Mouse (Mus musculus) gonadal fat pad, adult 2 months (tissue): Measurements from ENCODE around the gene Brd9. TPM values are rescaled to one million over a fixed set of nuclear protein-coding genes. Genes with fewer than 3 reads are reported as not detected.
"Not testable (repeated sequence)": the region's sequence is repeated elsewhere in the genome, so short reads cannot be mapped to it uniquely, and the experiment has no call there.

Experiments
- DNase-seq: peaks from one replicate; pipeline ENCODE4 v3.0.0-alpha.2; 2012; ENCODE audit warnings: low read depth
- polyA plus RNA-seq: library from polyadenylated mRNA; depleted of rRNA; stranded (reverse); fragments of >200 nt; gene quantifications from 2 replicates; pipeline ENCODE4 v1.2.3, GENCODE M21; 2012; rRNA removed

Brd9 gene
- polyA plus RNA-seq, 1 experiment: 28.1 TPM

DNA sequence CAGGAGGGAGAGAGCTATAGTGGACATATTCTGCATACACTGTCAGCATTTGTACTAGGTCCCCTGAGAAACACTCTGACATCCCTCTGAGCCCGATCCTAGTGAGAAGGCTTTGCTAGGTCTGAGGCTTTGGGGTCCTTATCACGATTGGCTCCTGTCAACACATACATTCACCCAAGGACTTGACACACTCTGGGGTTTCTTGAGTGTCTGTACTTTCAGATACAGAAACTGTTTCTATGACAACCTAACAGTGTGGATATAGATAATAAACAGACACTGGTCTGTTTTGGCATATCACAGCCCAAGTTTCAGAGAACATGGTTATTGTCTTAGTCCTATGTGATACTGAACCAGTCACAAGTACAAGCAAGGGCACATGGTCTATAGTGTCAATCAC is 53.1 kb downstream of the Brd9 start:
- no peak for DNase-seq

- no peak for DNase-seq
Observed at GRCm38 (mm10) chr13:73991267-73991666, 53.7 kb downstream of the Brd9 start.

- DNase-seq: no peak
Observed at GRCm38 (mm10) chr13:73996456-73996855, 58.8 kb downstream of the Brd9 start.

DNA sequence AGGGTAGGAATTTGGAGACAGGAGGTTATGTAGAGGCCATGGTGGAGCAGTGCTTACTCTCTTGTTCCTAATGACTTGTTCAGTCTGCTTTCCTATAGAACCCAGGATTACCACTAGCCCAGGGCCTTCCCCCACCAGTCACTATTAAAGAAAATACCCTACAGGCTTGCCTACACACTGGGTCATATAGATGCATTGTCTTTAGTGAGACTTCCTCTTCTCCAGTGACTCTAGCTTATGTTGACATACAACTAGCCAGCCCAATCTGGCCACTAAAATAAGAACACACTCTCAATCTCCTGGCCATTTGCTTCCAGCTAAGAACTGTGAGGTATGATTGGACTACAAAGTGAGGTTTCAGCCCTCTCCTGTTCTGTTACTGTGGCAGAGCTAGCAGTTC is 62.9 kb downstream of the Brd9 start:
- no peak for DNase-seq

DNA sequence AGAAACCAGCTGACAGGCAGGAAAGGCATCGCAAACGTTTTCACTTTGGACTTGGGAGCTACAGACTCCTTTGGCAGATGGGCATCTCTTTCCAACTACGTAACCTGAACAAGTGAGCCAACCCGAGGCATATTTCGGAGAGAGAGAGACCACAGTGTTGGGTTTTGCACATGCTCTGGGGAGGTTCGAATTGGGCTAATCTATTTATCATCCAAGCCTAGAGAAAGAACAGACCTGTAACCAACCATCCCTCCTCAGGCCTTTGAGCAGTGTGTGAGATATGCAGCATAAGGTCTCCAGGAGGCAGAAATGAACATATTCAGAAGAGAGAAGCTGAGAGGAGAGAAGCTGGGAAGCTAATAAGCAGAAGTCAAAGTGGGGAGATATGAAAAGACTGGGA is 63.4 kb downstream of the Brd9 start:
- no peak for DNase-seq

- no peak for DNase-seq
Observed at GRCm38 (mm10) chr13:74001492-74001891, 63.9 kb downstream of the Brd9 start.

DNA sequence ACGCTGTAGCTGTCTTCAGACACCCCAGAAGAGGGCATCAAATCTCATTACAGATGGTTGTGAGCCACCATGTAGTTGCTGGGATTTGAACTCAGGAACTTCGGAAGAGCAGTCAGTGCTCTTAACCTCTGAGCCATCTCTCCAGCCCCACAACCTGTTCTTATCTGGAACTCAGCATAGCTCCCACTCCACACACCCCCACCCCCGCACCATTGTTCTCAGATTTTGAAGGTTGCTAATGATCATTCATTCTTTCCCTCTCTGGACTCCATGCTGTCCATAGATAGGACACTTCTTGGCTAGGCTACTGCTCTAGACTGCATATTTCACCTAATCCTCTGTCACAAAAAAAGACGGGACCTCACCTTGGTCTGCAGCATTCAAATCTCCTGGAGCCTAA is 69.3 kb downstream of the Brd9 start:
- DNase-seq: not testable (repeated sequence)

GRCm38 (mm10) chr13:74008216-74008615 is 70.6 kb downstream of the Brd9 start:
- DNase-seq: not testable (repeated sequence)

DNA sequence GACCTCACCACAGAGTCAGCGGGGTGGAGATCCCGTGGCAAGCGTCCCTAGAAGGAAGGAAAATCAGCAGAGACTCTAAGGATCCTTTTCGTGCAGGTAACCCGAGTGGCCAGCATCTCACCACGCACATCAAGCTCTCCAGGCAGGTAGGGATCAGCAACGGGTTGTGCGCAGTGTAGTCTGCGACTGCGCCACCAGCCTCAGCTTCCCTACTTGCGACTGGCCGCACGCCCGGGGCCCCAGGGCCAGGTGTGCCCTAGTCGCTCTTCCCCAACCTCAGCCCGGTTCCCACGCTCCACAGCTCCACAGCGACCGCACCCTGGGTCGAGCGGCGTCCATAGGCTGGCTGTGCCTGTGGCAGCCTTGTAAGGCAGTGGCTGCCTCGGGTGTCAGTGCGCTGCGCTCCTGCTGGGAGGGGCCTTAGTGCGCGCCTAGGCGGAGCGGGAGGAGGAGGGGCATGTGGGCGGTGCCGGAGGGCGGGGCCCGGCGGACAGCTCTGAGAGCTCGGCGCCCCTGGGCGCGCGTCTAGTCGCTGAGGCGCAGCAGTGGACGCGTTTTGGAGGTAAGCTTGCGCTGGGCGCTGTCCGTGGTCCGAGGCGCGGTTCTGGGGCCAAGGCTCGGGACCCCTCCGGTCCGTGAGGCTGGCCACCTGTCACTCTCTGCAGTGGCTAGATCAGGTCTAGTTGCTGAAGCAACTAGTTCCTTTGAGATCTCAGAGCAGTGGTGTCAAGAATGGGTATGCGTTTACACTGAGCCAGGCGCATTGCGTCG is 71.5 kb downstream of the Brd9 start, which contains the start of gene Tppp:
TSS of gene Tppp (plus strand) at position 460 of the 771 bp plus-strand sequence.
- DNase-seq: no peak

GRCm38 (mm10) chr13:74009791-74010614 is 72.4 kb downstream of the Brd9 start:
- no peak for DNase-seq

Other genes with a start within 250 kb of the Brd9 start
- gene Slc6a19, start 232.9 kb upstream of the Brd9 start, polyA plus RNA-seq: 1.3 and 1.6 TPM in 2 replicates
- gene Slc12a7, start 204.7 kb upstream of the Brd9 start, polyA plus RNA-seq: 36.2 and 42.9 TPM in 2 replicates
- 4.6 and 5.8 TPM in 2 replicates for gene Nkd2, start 90.2 kb upstream of the Brd9 start, polyA plus RNA-seq
- gene Trip13, start within 50 bp of the Brd9 start, polyA plus RNA-seq: 0.38 and 0.56 TPM in 2 replicates
- 0.08 and 0.24 TPM in 2 replicates for gene Zdhhc11, start 26.0 kb downstream of the Brd9 start, polyA plus RNA-seq
- 11.8 and 14.3 TPM in 2 replicates for gene Tppp, start 71.6 kb downstream of the Brd9 start, polyA plus RNA-seq
- 2.1 and 2.4 TPM in 2 replicates for gene Cep72, start 124.5 kb downstream of the Brd9 start, polyA plus RNA-seq
- 3.1 and 7.0 TPM in 2 replicates for gene Slc9a3, start 183.6 kb downstream of the Brd9 start, polyA plus RNA-seq